Mouse (Mus musculus) megakaryocyte-erythroid progenitor cell, adult 5-6 weeks (primary cell): ENCODE results near the gene A4galt. TPM values are rescaled to one million over a fixed set of nuclear protein-coding genes. Genes with fewer than 3 reads are reported as not detected.
"Not testable (repeated sequence)": the region's sequence is repeated elsewhere in the genome, so short reads cannot be mapped to it uniquely, and the experiment has no call there.

ENCODE experiments used
- ATAC-seq: replicated peaks from 2 replicates; pipeline ENCODE4 v1.8.0; 2016; ENCODE audit warnings: mild to moderate bottlenecking, inconsistent platforms; ENCODE audit not compliant: severe bottlenecking, poor library complexity, low FRiP score, low TSS enrichment
- total RNA-seq, 2 experiments: library from RNA; stranded (forward) in 1 of 2; stranded (reverse) in 1 of 2; fragments of 200-1000, 215-1000 nt in 1 of 2; fragments of >200 nt in 1 of 2; fragmentation: Nextera tagmentation in 1 of 2; gene quantifications; 2 replicates each; pipeline ENCODE4 v1.2.3; 2014 to 2017

A4galt gene
- total RNA-seq (2014; fragmentation: Nextera tagmentation) (not detected in 2 replicates), total RNA-seq (2017) (not detected in 2 replicates)

GRCm38 (mm10) chr15:83251176-83252004 is at the start of gene A4galt:
Gene A4galt, minus strand, starts transcription at chr15:83251774.
- no peak for ATAC-seq

- ATAC-seq, result no peak
Observed at GRCm38 (mm10) chr15:83299916-83300582, 48.5 kb upstream of the A4galt start.

- ATAC-seq, result no peak
Observed at GRCm38 (mm10) chr15:83299450-83299849, 47.9 kb upstream of the A4galt start.

GRCm38 (mm10) chr15:83298810-83299209 is 47.2 kb upstream of the A4galt start:
- no peak for ATAC-seq

- no peak for ATAC-seq
Observed at GRCm38 (mm10) chr15:83298313-83298712, 46.7 kb upstream of the A4galt start.

- no peak for ATAC-seq
Observed at GRCm38 (mm10) chr15:83296771-83297311, 45.3 kb upstream of the A4galt start.

GRCm38 (mm10) chr15:83296050-83296449 is 44.5 kb upstream of the A4galt start:
- no peak for ATAC-seq

- no peak for ATAC-seq
Observed at GRCm38 (mm10) chr15:83294954-83295353, 43.4 kb upstream of the A4galt start.

GRCm38 (mm10) chr15:83293706-83294645 is 42.4 kb upstream of the A4galt start:
- ATAC-seq, result no peak

- ATAC-seq, result no peak
Observed at GRCm38 (mm10) chr15:83293144-83293543, 41.6 kb upstream of the A4galt start.

- ATAC-seq, result no peak
Observed at GRCm38 (mm10) chr15:83292261-83293056, 40.9 kb upstream of the A4galt start.

GRCm38 (mm10) chr15:83290899-83291298 is 39.3 kb upstream of the A4galt start:
- no peak for ATAC-seq

- no peak for ATAC-seq
Observed at GRCm38 (mm10) chr15:83284828-83285227, 33.3 kb upstream of the A4galt start.

GRCm38 (mm10) chr15:83282397-83282796 is 30.8 kb upstream of the A4galt start:
- ATAC-seq, result no peak

- ATAC-seq, result no peak
Observed at GRCm38 (mm10) chr15:83281303-83281702, 29.7 kb upstream of the A4galt start.

GRCm38 (mm10) chr15:83278579-83278978 is 27.0 kb upstream of the A4galt start:
- no peak for ATAC-seq

- ATAC-seq, result no peak
Observed at GRCm38 (mm10) chr15:83277451-83277850, 25.9 kb upstream of the A4galt start.

GRCm38 (mm10) chr15:83274237-83274636 is 22.7 kb upstream of the A4galt start:
- ATAC-seq, result not testable (repeated sequence)

- no peak for ATAC-seq
Observed at GRCm38 (mm10) chr15:83273017-83273416, 21.4 kb upstream of the A4galt start.
